Mouse (Mus musculus) CH12.LX (cell line): ENCODE measurements around the gene Prr5l. TPM values are rescaled to one million over a fixed set of nuclear protein-coding genes. Genes with fewer than 3 reads are reported as not detected.
A peak's percentile ranks its signal among the peaks of the same experiment; 100 is the strongest.

Experiments
- DNase-seq: peaks from one replicate; pipeline ENCODE4 v3.0.0-alpha.2; 2013; ENCODE audit errors: extremely low read depth
- H3K27ac ChIP-seq: 2 replicates; pipeline ENCODE4 v1.5.1; 2012; ENCODE audit warnings: low read depth, mild to moderate bottlenecking, control low read depth, moderate library complexity; ENCODE audit not compliant: insufficient read depth
- H3K27me3 ChIP-seq: replicated peaks from 2 replicates; pipeline ENCODE3; 2012; ENCODE audit warnings: inconsistent platforms
- H3K36me3 ChIP-seq, 2 experiments: replicated peaks in 1 of 2; 2 replicates each; pipeline versions ENCODE3 to v1.6.1; 2012; ENCODE audit warnings: inconsistent platforms in 1 of 2, low read length in 1 of 2, mild to moderate bottlenecking in 1 of 2, mixed read lengths in 1 of 2, moderate library complexity in 1 of 2; ENCODE audit not compliant: control insufficient read depth in 1 of 2, insufficient read depth in 1 of 2
- H3K4me1 ChIP-seq, 2 experiments: 2 replicates each; pipeline ENCODE4 v1.6.1; 2012; ENCODE audit warnings: inconsistent platforms in 1 of 2, moderate library complexity in 1 of 2; ENCODE audit not compliant: insufficient read depth in 2 of 2, control insufficient read depth in 1 of 2
- H3K4me2 ChIP-seq: 2 replicates; pipeline ENCODE4 v1.6.1; 2012; ENCODE audit warnings: low read depth, mild to moderate bottlenecking, control low read depth; ENCODE audit not compliant: poor library complexity, insufficient read depth, severe bottlenecking
- H3K4me3 ChIP-seq, 3 experiments: fragments of 150-350 bp in 1 of 3; sonication (generic) in 1 of 3; replicated peaks in 1 of 3; 2 replicates each; pipeline versions ENCODE3 to v1.5.1; 2011 to 2012; ENCODE audit warnings: low read depth in 2 of 3, low read length in 2 of 3, mild to moderate bottlenecking in 2 of 3, moderate library complexity in 2 of 3, control low read depth in 1 of 3, improper control_type of control experiment in 1 of 3, inconsistent platforms in 1 of 3, mixed read lengths in 1 of 3; ENCODE audit not compliant: poor library complexity in 1 of 3
- H3K79me2 ChIP-seq: replicated peaks from 2 replicates; pipeline ENCODE4 v1.6.1; 2012; ENCODE audit warnings: mild to moderate bottlenecking, moderate library complexity; ENCODE audit not compliant: control insufficient read depth, poor library complexity, insufficient read depth, severe bottlenecking; ENCODE audit errors: extremely low read depth
- H3K9ac ChIP-seq: 2 replicates; pipeline ENCODE4 v1.6.1; 2012; ENCODE audit warnings: low read depth, mild to moderate bottlenecking, control low read depth, moderate library complexity; ENCODE audit not compliant: insufficient read depth
- H3K9me3 ChIP-seq: replicated peaks from 2 replicates; pipeline ENCODE3; 2012; ENCODE audit warnings: low read length, inconsistent platforms, mixed read lengths
- BHLHE40 ChIP-seq: IDR thresholded peaks from 2 replicates; pipeline ENCODE4 v1.6.1; 2011; ENCODE audit warnings: mild to moderate bottlenecking, low read depth, low read length, improper control_type of control experiment
- CHD1 ChIP-seq: IDR thresholded peaks from 2 replicates; pipeline ENCODE4 v1.6.1; 2012; ENCODE audit warnings: low read depth, low read length, improper control_type of control experiment, inconsistent platforms
- CTCF ChIP-seq, 2 experiments: IDR thresholded peaks in 1 of 2; conservative IDR thresholded peaks in 1 of 2; 2 replicates each; pipeline ENCODE4 v1.5.1; 2011 to 2012; ENCODE audit warnings: low read depth in 2 of 2, low read length in 2 of 2, improper control_type of control experiment in 1 of 2, inconsistent platforms in 1 of 2, mild to moderate bottlenecking in 1 of 2, moderate library complexity in 1 of 2
- GABPA ChIP-seq: IDR thresholded peaks from 2 replicates; pipeline ENCODE4 v1.6.1; 2012; ENCODE audit warnings: low read depth, low read length, improper control_type of control experiment, inconsistent platforms; ENCODE audit not compliant: insufficient replicate concordance
- IRF4 ChIP-seq: IDR thresholded peaks from 2 replicates; pipeline ENCODE4 v1.6.1; 2014; ENCODE audit warnings: low read depth, mild to moderate bottlenecking, inconsistent platforms, low read length, improper control_type of control experiment
- JUN ChIP-seq: IDR thresholded peaks from 2 replicates; pipeline ENCODE4 v1.6.1; 2011; ENCODE audit warnings: low read depth, mild to moderate bottlenecking, low read length, improper control_type of control experiment, moderate library complexity; ENCODE audit not compliant: insufficient read depth
- JUND ChIP-seq: conservative IDR thresholded peaks from 2 replicates; pipeline ENCODE4 v1.6.1; 2011; ENCODE audit warnings: low read depth, low read length, improper control_type of control experiment
- KAT2A ChIP-seq: IDR thresholded peaks from 2 replicates; pipeline ENCODE4 v1.6.1; 2012; ENCODE audit warnings: low read length, improper control_type of control experiment, inconsistent platforms; ENCODE audit not compliant: insufficient replicate concordance
- MAFK ChIP-seq: IDR thresholded peaks from 2 replicates; pipeline ENCODE4 v1.6.1; 2011; ENCODE audit warnings: low read length, improper control_type of control experiment; ENCODE audit not compliant: insufficient replicate concordance
- MAX ChIP-seq: IDR thresholded peaks from 2 replicates; pipeline ENCODE4 v1.6.1; 2011; ENCODE audit warnings: low read length, improper control_type of control experiment
- MEF2A ChIP-seq: IDR thresholded peaks from 2 replicates; pipeline ENCODE4 v1.6.1; 2014; ENCODE audit warnings: low read depth, mild to moderate bottlenecking, inconsistent platforms, low read length, improper control_type of control experiment, borderline replicate concordance
- NELFE ChIP-seq: IDR thresholded peaks from 2 replicates; pipeline ENCODE4 v1.6.1; 2011; ENCODE audit warnings: low read depth, low read length, improper control_type of control experiment
- NRF1 ChIP-seq: IDR thresholded peaks from 2 replicates; pipeline ENCODE4 v1.6.1; 2014; ENCODE audit warnings: low read depth, mild to moderate bottlenecking, inconsistent platforms, low read length, improper control_type of control experiment, moderate library complexity
- POLR2A ChIP-seq: IDR thresholded peaks from 2 replicates; pipeline ENCODE4 v1.6.1; 2011; ENCODE audit warnings: low read depth, mild to moderate bottlenecking, improper control_type of control experiment, low read length
- RAD21 ChIP-seq: IDR thresholded peaks from 2 replicates; pipeline ENCODE4 v1.6.1; 2011; ENCODE audit warnings: low read depth, mild to moderate bottlenecking, low read length, improper control_type of control experiment, moderate library complexity
- SIN3A ChIP-seq: IDR thresholded peaks from 2 replicates; pipeline ENCODE4 v1.6.1; 2012; ENCODE audit warnings: low read length, improper control_type of control experiment, inconsistent platforms
- SMC3 ChIP-seq: IDR thresholded peaks from 2 replicates; pipeline ENCODE4 v1.6.1; 2011; ENCODE audit warnings: low read depth, low read length, improper control_type of control experiment
- TBP ChIP-seq: conservative IDR thresholded peaks from 2 replicates; pipeline ENCODE4 v1.6.1; 2011; ENCODE audit warnings: low read depth, low read length, improper control_type of control experiment
- TCF12 ChIP-seq: IDR thresholded peaks from 2 replicates; pipeline ENCODE4 v1.6.1; 2014; ENCODE audit warnings: low read depth, mild to moderate bottlenecking, inconsistent platforms, low read length, improper control_type of control experiment
- UBTF ChIP-seq: IDR thresholded peaks from 2 replicates; pipeline ENCODE4 v1.6.1; 2012; ENCODE audit warnings: low read depth, mild to moderate bottlenecking, inconsistent platforms, low read length, improper control_type of control experiment, moderate library complexity
- USF1 ChIP-seq: IDR thresholded peaks from 2 replicates; pipeline ENCODE4 v1.6.1; 2014; ENCODE audit warnings: low read depth, mild to moderate bottlenecking, inconsistent platforms, low read length, improper control_type of control experiment
- USF2 ChIP-seq: conservative IDR thresholded peaks from 2 replicates; pipeline ENCODE4 v1.6.1; 2011; ENCODE audit warnings: low read depth, low read length, improper control_type of control experiment
- ZC3H11A ChIP-seq: IDR thresholded peaks from 2 replicates; pipeline ENCODE4 v1.6.1; 2012; ENCODE audit warnings: low read depth, mild to moderate bottlenecking, inconsistent platforms, low read length, improper control_type of control experiment
- ZKSCAN1 ChIP-seq: IDR thresholded peaks from 2 replicates; pipeline ENCODE4 v1.6.1; 2012; ENCODE audit warnings: low read depth, inconsistent platforms, low read length, improper control_type of control experiment, borderline replicate concordance
- dilution Hi-C: fragments of 300-500 bp; cut with MboI; formaldehyde crosslinking; loops from 2 replicates; pipeline ENCODE4 v1.14.3; 2020; ENCODE audit warnings: low sequenced_read_pairs; ENCODE audit not compliant: extremely low pct_unique_long_range_greater_than_20kb, extremely low pct_ligation_motif_present
- in situ Hi-C: fragments of 300-500 bp; cut with MboI; formaldehyde crosslinking; loops from 3 replicates; pipeline ENCODE4 v1.14.3; 2019; ENCODE audit warnings: low sequenced_read_pairs, low pct_ligation_motif_present, low pct_unique_long_range_greater_than_20kb, mixed read lengths
- polyA plus RNA-seq: library from polyadenylated mRNA; unstranded; fragments of >175 nt; gene quantifications from 2 replicates; pipeline ENCODE4 v1.2.1, GENCODE M21; 2012; ENCODE audit warnings: low read depth; ENCODE audit not compliant: insufficient read length
- total RNA-seq, 2 experiments: library from RNA; depleted of rRNA; stranded (reverse); fragments of 300-350 nt in 1 of 2; fragments of >200 nt in 1 of 2; gene quantifications; 2 replicates each; pipeline ENCODE4 v1.2.3; 2012 to 2014

Gene Prr5l
- total and polyA plus RNA-seq, 3 experiments: 0.21 to 0.93 TPM; not detected in 1

GRCm38 (mm10) chr2:101665058-101665702, 217.6 kb downstream of the Prr5l start:
- H3K4me1 ChIP-seq: no peaks in the 10 kb centered on the region
- no peak overlapping the region for H3K9ac ChIP-seq
- H3K9me3 ChIP-seq: no peaks in the 10 kb centered on the region
- no peaks in the 10 kb centered on the region for H3K36me3 ChIP-seq
- DNase-seq: peak; percentile 58
- dilution Hi-C loops (no loop called here), in situ Hi-C loops (no loop called here)
- no peak overlapping the region for H3K27ac ChIP-seq
- TF ChIP-seq CTCF (conservative IDR thresholded peaks at IDR 0.05 in 1 of 2, IDR thresholded peaks at IDR 0.05 in 1 of 2; ENCODE audit: low read depth in 2 of 2, low read length in 2 of 2): peak; percentile 82 to 93
- 0 out of 2 replicates have a peak, but pooled peaks have one; percentile 21 for TF ChIP-seq TCF12
- no peak for TF ChIP-seq MAFK
- no peak for TF ChIP-seq CHD1
- TF ChIP-seq JUN: no peak
- peak; percentile 81 for TF ChIP-seq RAD21
- TF ChIP-seq KAT2A: no peak
- no peak; the same call in 1 of the 2 replicates for TF ChIP-seq MAX
- no peak for TF ChIP-seq USF1
- no peak for TF ChIP-seq USF2
- peak; percentile 66 for TF ChIP-seq BHLHE40
- no peak for TF ChIP-seq UBTF
- no peak for TF ChIP-seq SIN3A
- TF ChIP-seq SMC3: peak; percentile 55
- TF ChIP-seq JUND: no peak
- no peak for TF ChIP-seq NELFE
- TF ChIP-seq ZC3H11A: no peak
- no peak for TF ChIP-seq POLR2A
- peak; percentile 60; the same call in 1 of the 2 replicates for TF ChIP-seq NRF1
- TF ChIP-seq ZKSCAN1: no peak
- TF ChIP-seq MEF2A: peak; percentile 97
- TF ChIP-seq GABPA: no peak
- TF ChIP-seq TBP: no peak
- no peak for TF ChIP-seq IRF4
- H3K79me2 ChIP-seq: no peaks in the 10 kb centered on the region
- peaks cover 14% of the 10 kb centered on the region for H3K27me3 ChIP-seq
- no peak overlapping the region for H3K4me2 ChIP-seq
- H3K4me3 ChIP-seq: no peak overlapping the region

Other genes starting within 250 kb of the Prr5l start
- gene Rag1, start 233.5 kb downstream of the Prr5l start, total RNA-seq (2012; rRNA removed): not detected in 2 replicates
- not detected in 2 replicates for gene Rag1, start 233.5 kb downstream of the Prr5l start, total RNA-seq (2014; rRNA removed)
- not detected in 2 replicates for gene Rag1, start 233.5 kb downstream of the Prr5l start, polyA plus RNA-seq
- gene B230118H07Rik, start 233.5 kb downstream of the Prr5l start, total RNA-seq (2012; rRNA removed): 9.1 and 9.7 TPM in 2 replicates
- 12.6 and 17.5 TPM in 2 replicates for gene B230118H07Rik, start 233.5 kb downstream of the Prr5l start, total RNA-seq (2014; rRNA removed)
- 5.0 and 6.9 TPM in 2 replicates for gene B230118H07Rik, start 233.5 kb downstream of the Prr5l start, polyA plus RNA-seq
- gene Traf6, start 204.6 kb downstream of the Prr5l start, total RNA-seq (2012; rRNA removed): 9.8 and 10.5 TPM in 2 replicates
- 14.0 and 14.6 TPM in 2 replicates for gene Traf6, start 204.6 kb downstream of the Prr5l start, total RNA-seq (2014; rRNA removed)
- gene Traf6, start 204.6 kb downstream of the Prr5l start, polyA plus RNA-seq: 13.5 and 16.8 TPM in 2 replicates
- 22.3 and 31.7 TPM in 2 replicates for gene Commd9, start 3.2 kb upstream of the Prr5l start, total RNA-seq (2012; rRNA removed)
- 97.5 and 140 TPM in 2 replicates for gene Commd9, start 3.2 kb upstream of the Prr5l start, total RNA-seq (2014; rRNA removed)
- gene Commd9, start 3.2 kb upstream of the Prr5l start, polyA plus RNA-seq: 26.1 and 28.0 TPM in 2 replicates